Mouse (Mus musculus) cortical plate, adult 2 months (tissue): ENCODE data around the gene Muc5ac. TPM values are rescaled to one million over a fixed set of nuclear protein-coding genes. Genes with fewer than 3 reads are reported as not detected.
"Not testable (repeated sequence)": the region's sequence is repeated elsewhere in the genome, so short reads cannot be mapped to it uniquely, and the experiment has no call there.

Source experiments
- H3K27ac ChIP-seq: fragments of 200-500 bp; 2 replicates; pipeline ENCODE4 v1.5.1; 2012; ENCODE audit warnings: low read length, control low read depth, inconsistent platforms; ENCODE audit not compliant: insufficient read depth
- H3K4me1 ChIP-seq: fragments of 200-500 bp; 2 replicates; pipeline ENCODE4 v1.6.1; 2011; ENCODE audit warnings: low read length; ENCODE audit not compliant: control insufficient read depth, insufficient read depth
- H3K4me3 ChIP-seq: fragments of 200-500 bp; 2 replicates; pipeline ENCODE4 v1.5.1; 2011; ENCODE audit warnings: mild to moderate bottlenecking, low read length, control low read depth; ENCODE audit not compliant: insufficient read depth
- CTCF ChIP-seq: fragments of 200-500 bp; IDR thresholded peaks from 2 replicates; pipeline ENCODE4 v1.5.1; 2011; ENCODE audit warnings: mild to moderate bottlenecking, control low read depth, low read length; ENCODE audit not compliant: insufficient read depth; ENCODE audit errors: extremely low read depth
- POLR2A ChIP-seq: fragments of 200-500 bp; IDR thresholded peaks from 2 replicates; pipeline ENCODE4 v1.6.1; 2011; ENCODE audit warnings: mild to moderate bottlenecking, low read length, control low read depth; ENCODE audit not compliant: insufficient read depth; ENCODE audit errors: extremely low read depth
- polyA plus RNA-seq: library from polyadenylated mRNA; depleted of rRNA; stranded (reverse); fragments of >200 nt; gene quantifications from 2 replicates; pipeline ENCODE4 v1.2.3, GENCODE M21; 2012

Gene Muc5ac
- polyA plus RNA-seq, 1 experiment: not detected

GRCm38 (mm10) chr7:141776199-141776598, 12.6 kb upstream of the Muc5ac start:
- no peaks in the 10 kb centered on the region for H3K4me1 ChIP-seq
- no peak overlapping the region for H3K27ac ChIP-seq
- TF ChIP-seq POLR2A: no peak
- TF ChIP-seq CTCF: no peak
- H3K4me3 ChIP-seq: no peak overlapping the region

GRCm38 (mm10) chr7:141794251-141794650, 5.5 kb downstream of the Muc5ac start:
- no peak for TF ChIP-seq CTCF
- TF ChIP-seq POLR2A: no peak
- H3K4me3 ChIP-seq: no peak overlapping the region
- no peak overlapping the region for H3K27ac ChIP-seq
- H3K4me1 ChIP-seq: no peaks in the 10 kb centered on the region

GRCm38 (mm10) chr7:141803206-141803605, 14.4 kb downstream of the Muc5ac start:
- no peak overlapping the region for H3K4me3 ChIP-seq
- TF ChIP-seq POLR2A: no peak
- TF ChIP-seq CTCF: no peak
- peaks cover 9% of the 10 kb centered on the region for H3K4me1 ChIP-seq
- no peak overlapping the region for H3K27ac ChIP-seq

- H3K27ac ChIP-seq: no peak overlapping the region
- H3K4me1 ChIP-seq: peaks cover 9% of the 10 kb centered on the region
- TF ChIP-seq CTCF: no peak
- no peak overlapping the region for H3K4me3 ChIP-seq
Measured at GRCm38 (mm10) chr7:141805384-141805783, 16.6 kb downstream of the Muc5ac start.

GRCm38 (mm10) chr7:141807823-141808222, 19.1 kb downstream of the Muc5ac start:
- H3K27ac ChIP-seq, H3K4me1 ChIP-seq, H3K4me3 ChIP-seq: not testable (repeated sequence)

GRCm38 (mm10) chr7:141809933-141810332, 21.2 kb downstream of the Muc5ac start:
- not testable (repeated sequence) for H3K4me1 ChIP-seq, H3K27ac ChIP-seq, H3K4me3 ChIP-seq

- no peak overlapping the region for H3K4me3 ChIP-seq
- H3K27ac ChIP-seq: no peak overlapping the region
- TF ChIP-seq POLR2A: no peak
- TF ChIP-seq CTCF: no peak
- H3K4me1 ChIP-seq: no peaks in the 10 kb centered on the region
Measured at GRCm38 (mm10) chr7:141813321-141813720, 24.5 kb downstream of the Muc5ac start.

- Histone ChIP-seq H3K4me1 (no peaks in the 10 kb centered on the region), H3K4me3 (no peak overlapping the region), H3K27ac (no peak overlapping the region)
- TF ChIP-seq POLR2A (no peak), CTCF (no peak)
Measured at GRCm38 (mm10) chr7:141815361-141815760, 26.6 kb downstream of the Muc5ac start.

GRCm38 (mm10) chr7:141817355-141818075, 28.7 kb downstream of the Muc5ac start:
- no peak overlapping the region for H3K27ac ChIP-seq
- H3K4me3 ChIP-seq: no peak overlapping the region
- no peak for TF ChIP-seq POLR2A
- no peak for TF ChIP-seq CTCF
- H3K4me1 ChIP-seq: no peaks in the 10 kb centered on the region

GRCm38 (mm10) chr7:141818267-141818666, 29.5 kb downstream of the Muc5ac start:
- Histone ChIP-seq H3K4me1 (no peaks in the 10 kb centered on the region), H3K27ac (no peak overlapping the region), H3K4me3 (no peak overlapping the region)
- TF ChIP-seq POLR2A (no peak), CTCF (no peak)

GRCm38 (mm10) chr7:141822582-141823261, 34.0 kb downstream of the Muc5ac start:
- no peak overlapping the region for H3K27ac ChIP-seq
- TF ChIP-seq CTCF (no peak), POLR2A (no peak)
- no peaks in the 10 kb centered on the region for H3K4me1 ChIP-seq
- H3K4me3 ChIP-seq: no peak overlapping the region
